Mouse (Mus musculus) MEL (cell line): ENCODE results near the gene Nf2.

Experiments
- KAT2A ChIP-seq: conservative IDR thresholded peaks from 2 replicates; pipeline ENCODE4 v1.6.1; 2012; ENCODE audit warnings: low read depth, low read length, improper control_type of control experiment, inconsistent platforms
- MAFK ChIP-seq: IDR thresholded peaks from 2 replicates; pipeline ENCODE4 v1.6.1; 2011; ENCODE audit warnings: low read depth, mild to moderate bottlenecking, low read length, improper control_type of control experiment, borderline replicate concordance
- ZNF384 ChIP-seq: IDR thresholded peaks from 2 replicates; pipeline ENCODE4 v1.6.1; 2012; ENCODE audit warnings: low read depth, mild to moderate bottlenecking, inconsistent platforms, low read length, improper control_type of control experiment

DNA sequence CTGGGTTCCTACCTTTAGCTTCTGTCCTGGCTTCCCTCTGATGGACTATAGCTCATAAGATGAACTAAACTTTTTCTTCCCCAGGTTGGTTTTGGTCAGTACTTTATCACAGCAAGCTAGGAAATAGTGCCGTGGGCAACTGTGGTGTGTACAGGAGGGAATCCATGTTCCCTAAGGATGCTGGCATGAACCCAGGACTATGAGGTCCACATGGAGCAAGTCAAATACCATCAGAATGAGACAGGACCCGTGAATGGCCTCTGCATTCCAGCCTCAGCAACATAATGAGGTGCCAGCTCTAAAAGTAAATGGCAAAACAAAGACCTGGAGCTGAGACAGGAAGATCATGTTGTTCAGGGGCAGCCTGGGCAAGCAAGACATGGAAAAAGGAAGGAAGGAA, 9.1 kb upstream of the Nf2 start:
- TF ChIP-seq KAT2A, result no peak
- TF ChIP-seq ZNF384, result no peak
- no peak for TF ChIP-seq MAFK
